Mouse (Mus musculus) olfactory bulb, adult 2 months (tissue): ENCODE results near the gene Tk2. TPM values are rescaled to one million over a fixed set of nuclear protein-coding genes. Genes with fewer than 3 reads are reported as not detected.
"Not testable (repeated sequence)": the region's sequence is repeated elsewhere in the genome, so short reads cannot be mapped to it uniquely, and the experiment has no call there.

Source experiments
- H3K27ac ChIP-seq: fragments of 200-500 bp; 2 replicates; pipeline ENCODE4 v1.5.1; 2012; ENCODE audit warnings: low read depth, low read length; ENCODE audit not compliant: insufficient read depth
- H3K4me1 ChIP-seq: fragments of 200-500 bp; 2 replicates; pipeline ENCODE4 v1.6.1; 2012; ENCODE audit warnings: low read length; ENCODE audit not compliant: control insufficient read depth, insufficient read depth
- H3K4me3 ChIP-seq: fragments of 200-500 bp; 2 replicates; pipeline ENCODE4 v1.5.1; 2012; ENCODE audit warnings: mild to moderate bottlenecking, low read depth, low read length, moderate library complexity; ENCODE audit not compliant: insufficient read depth
- CTCF ChIP-seq: fragments of 200-500 bp; IDR thresholded peaks from 2 replicates; pipeline ENCODE4 v1.5.1; 2012; ENCODE audit warnings: low read depth, mild to moderate bottlenecking, low read length, moderate library complexity; ENCODE audit not compliant: insufficient read depth
- POLR2A ChIP-seq: fragments of 200-500 bp; IDR thresholded peaks from 2 replicates; pipeline ENCODE4 v1.6.1; 2012; ENCODE audit warnings: mild to moderate bottlenecking, low read depth, low read length, moderate library complexity; ENCODE audit not compliant: insufficient read depth
- WGBS: fragments of 180-500 bp; shearing (Covaris S2); methylation state at CpG from one replicate; pipeline ENCODE4 v1.1.7; 2018; 5-methylcytosine and 5-hydroxymethylcytosine counted together
- polyA plus RNA-seq: library from polyadenylated mRNA; stranded (reverse); fragments of >200 nt; gene quantifications from 2 replicates; pipeline ENCODE4 v1.2.4, GENCODE M21; 2012; ENCODE audit warnings: low replicate concordance; ENCODE audit not compliant: missing spikeins, insufficient read depth, insufficient read length

Tk2 gene
- polyA plus RNA-seq, result not detected in 2 replicates

DNA sequence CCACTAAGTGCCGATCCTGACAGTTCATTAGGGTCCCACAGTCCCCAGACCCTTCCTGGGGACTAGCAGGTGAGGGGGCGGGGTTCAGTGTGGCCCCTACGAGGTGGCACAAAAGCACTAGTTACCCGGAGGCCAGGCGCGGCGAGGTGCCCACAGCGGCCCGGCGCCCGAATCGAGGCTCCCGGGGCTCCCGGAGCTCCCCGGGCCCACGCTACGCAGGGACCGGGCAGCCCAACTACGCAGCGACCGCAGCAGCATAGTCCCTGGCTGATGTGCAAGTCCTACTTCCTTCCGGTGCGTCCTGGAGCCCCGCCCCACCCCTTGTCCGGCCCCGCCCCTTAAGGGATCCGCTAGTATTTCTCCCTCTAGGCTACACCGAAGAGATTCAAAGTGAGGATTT, at the start of gene Tk2:
TSS of gene Tk2 (minus strand) at position 283 of the 400 bp plus-strand sequence.
- H3K27ac ChIP-seq, result no peak within 1 kb of the TSS
- under 1% methylated on average over 28 of the region's 28 CpGs for WGBS
- TF ChIP-seq CTCF, result no peak
- TF ChIP-seq POLR2A, result peak; percentile 59; the same call in 1 of the 2 replicates

DNA sequence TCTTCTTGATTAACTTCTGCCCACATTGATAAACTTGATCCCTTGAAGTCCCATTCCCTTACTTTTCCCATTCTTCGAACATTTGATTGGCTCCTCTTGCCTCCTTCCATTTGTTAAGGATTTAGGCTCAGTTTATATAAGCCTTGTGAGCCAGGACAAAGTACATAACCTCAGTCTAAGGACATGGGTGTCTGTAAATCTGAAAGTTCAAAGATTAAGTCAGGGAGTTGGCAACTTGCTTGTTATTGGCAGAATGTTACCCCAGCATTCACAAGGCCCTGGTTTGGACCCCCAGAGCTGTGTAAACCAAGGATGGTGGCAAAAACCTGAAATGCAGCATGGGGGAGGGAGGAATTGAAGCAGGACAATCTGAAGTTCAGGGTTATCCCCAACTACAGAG, 46.0 kb upstream of the Tk2 start:
- WGBS, result 86% methylated on average over 1 of the region's 1 CpGs
- H3K4me3 ChIP-seq, result no peak overlapping the region
- no peak overlapping the region for H3K27ac ChIP-seq
- H3K4me1 ChIP-seq, result no peaks in the 10 kb centered on the region
- TF ChIP-seq POLR2A, result no peak

More for the DNA sequence above, at the start of gene Tk2:
- peak within 1 kb of the TSS; percentile 83 for H3K4me3 ChIP-seq
- H3K4me1 ChIP-seq, result peaks cover 14% of the 10 kb centered on the region

DNA sequence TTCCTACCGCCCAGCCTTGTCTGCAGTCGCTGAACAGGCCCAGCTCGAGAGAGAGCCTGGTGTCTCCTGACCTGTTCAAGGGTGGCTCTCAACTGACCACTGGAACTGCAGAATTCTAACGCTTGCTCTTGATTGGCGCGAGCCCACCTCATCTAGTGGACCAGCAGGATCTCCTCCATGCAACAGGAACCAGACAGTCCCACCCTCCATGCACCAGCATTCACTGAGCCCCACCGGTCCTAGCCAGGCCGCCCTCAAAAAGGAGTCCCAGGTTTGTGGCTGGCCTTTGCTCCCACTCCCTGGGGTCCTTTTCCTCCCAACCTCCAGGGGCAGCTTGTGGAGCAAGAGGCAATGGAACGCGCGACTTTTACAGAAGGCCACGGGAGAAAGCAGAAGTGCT, 44.7 kb upstream of the Tk2 start, which contains the start of gene Cmtm2a:
TSS of gene Cmtm2a (minus strand) at position 101 of the 400 bp plus-strand sequence.
- H3K27ac ChIP-seq, H3K4me3 ChIP-seq, H3K4me1 ChIP-seq: not testable (repeated sequence)
- 92% methylated on average over 12 of the region's 12 CpGs for WGBS

DNA sequence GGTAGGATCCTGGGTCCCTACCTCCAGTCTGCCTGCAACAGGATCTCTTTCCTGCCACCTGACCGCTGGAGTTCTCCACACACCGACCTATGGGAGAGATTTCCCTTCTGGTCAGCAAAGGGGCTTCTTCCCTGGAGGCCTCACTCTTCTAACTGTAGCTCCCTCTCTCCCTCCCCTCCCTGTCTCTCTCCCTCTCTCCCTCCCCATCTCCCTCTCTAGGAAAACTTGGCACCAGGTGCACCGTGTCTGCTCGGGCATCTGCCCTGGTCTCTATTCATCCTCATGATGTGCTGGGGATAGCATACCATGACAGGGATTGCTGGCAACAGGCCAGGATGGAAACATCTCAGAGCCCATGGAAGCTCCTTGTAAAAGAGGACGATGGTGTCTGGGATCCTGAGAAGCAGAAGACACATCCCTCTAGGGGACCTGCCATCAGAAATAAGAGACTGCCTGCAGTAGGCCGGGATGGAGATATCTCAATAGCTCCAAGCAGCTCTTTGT, 20.6 kb upstream of the Tk2 start:
- Histone ChIP-seq H3K27ac (no peak overlapping the region), H3K4me3 (no peak overlapping the region), H3K4me1 (no peaks in the 10 kb centered on the region)
- TF ChIP-seq CTCF, result no peak
- WGBS, result 81% methylated on average over 6 of the region's 6 CpGs

DNA sequence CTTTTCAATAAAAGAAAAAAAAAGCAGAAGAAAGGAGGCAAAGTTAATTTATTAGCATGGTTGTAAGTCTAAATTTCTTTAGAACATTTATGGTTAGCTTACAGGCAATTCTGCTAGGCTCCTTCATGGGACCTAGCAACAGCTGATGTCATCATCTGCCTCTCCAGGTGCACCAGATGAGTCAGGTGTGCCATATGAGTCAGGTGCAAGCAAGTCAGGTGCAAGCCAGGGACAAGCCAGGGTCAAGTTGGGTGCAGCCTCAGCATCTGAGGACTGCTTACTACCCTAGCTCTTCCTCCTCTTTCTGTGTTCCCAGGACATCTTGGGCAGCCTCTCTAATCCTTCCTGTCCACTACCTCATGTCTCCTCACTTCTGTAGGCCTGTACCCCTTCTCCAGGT, 20.0 kb upstream of the Tk2 start:
- TF ChIP-seq POLR2A (no peak), CTCF (no peak)
- Histone ChIP-seq H3K4me1 (no peaks in the 10 kb centered on the region), H3K27ac (no peak overlapping the region), H3K4me3 (no peak overlapping the region)

DNA sequence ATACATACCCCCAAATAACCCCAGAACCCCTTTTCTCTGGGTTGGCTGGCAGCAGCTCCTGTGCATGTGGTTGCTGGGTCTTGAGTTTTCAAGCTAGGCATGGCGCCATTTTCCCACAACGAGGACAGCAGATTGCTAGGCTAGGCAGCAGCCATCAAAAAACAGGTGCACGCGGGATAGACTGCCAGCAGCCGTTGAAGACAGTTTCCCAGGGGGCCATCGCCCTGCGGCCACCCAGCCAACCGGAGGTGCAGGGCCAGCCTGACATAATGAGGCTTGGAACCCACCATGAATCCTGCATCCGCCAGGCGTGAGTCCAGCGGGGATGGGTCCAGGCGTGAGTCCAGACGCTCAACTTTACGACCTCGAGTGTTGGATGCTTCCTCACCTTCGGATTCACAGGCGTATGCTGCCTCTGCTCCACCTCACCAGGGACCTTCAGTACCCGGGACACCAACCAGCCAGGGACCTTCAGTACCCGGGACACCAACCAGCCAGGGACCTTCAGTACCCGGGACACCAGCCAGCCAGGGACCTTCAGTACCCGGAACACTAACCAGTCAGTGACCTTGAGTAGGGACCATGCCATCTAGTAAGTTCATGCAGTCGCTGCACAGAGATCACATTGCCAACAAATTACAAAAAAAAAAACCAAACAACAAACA, 16.0 kb upstream of the Tk2 start:
- not testable (repeated sequence) for H3K4me3 ChIP-seq, H3K27ac ChIP-seq, H3K4me1 ChIP-seq
- WGBS, result 97% methylated on average over 22 of the region's 22 CpGs

DNA sequence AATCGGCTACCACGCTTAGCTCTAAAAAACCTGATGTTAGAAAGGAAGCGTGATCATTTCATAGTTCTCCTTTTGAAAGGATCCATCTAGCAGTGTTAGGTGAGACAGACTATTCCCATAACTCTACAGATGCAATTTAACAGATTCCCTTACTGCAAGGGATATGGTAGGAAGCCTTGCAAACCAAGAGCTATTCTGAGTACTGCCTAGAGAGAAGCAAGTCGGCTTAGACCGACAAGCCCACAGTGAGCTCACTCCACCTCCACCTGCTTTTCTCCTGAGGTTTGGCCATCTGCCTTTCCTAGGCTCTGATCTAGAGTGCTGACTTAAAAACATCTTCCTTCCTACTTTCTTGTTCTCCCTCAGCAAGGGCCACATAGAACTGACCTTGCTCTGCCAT, 13.4 kb upstream of the Tk2 start:
- not testable (repeated sequence) for H3K4me1 ChIP-seq, H3K27ac ChIP-seq, H3K4me3 ChIP-seq
- 83% methylated on average over 5 of the region's 5 CpGs for WGBS

DNA sequence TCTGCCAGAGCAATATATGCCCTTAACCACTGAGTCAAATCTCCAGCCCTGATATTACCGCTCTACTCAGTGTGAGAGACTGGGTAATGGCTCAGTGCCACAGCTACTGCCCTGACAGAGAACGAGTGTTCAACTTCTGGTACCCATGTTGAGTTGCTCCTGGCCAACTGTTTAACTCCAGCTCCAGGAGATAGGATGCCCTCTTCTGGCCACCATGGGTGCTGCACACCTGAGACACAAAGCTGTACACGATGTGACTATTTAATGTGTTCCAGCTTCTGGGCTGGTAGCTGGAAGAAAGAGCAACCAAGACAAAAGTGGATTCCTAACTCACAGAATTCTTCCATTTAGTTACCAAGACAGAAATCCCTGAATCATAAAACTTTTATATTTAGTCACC, 4.7 kb upstream of the Tk2 start:
- TF ChIP-seq CTCF (no peak), POLR2A (no peak)

DNA sequence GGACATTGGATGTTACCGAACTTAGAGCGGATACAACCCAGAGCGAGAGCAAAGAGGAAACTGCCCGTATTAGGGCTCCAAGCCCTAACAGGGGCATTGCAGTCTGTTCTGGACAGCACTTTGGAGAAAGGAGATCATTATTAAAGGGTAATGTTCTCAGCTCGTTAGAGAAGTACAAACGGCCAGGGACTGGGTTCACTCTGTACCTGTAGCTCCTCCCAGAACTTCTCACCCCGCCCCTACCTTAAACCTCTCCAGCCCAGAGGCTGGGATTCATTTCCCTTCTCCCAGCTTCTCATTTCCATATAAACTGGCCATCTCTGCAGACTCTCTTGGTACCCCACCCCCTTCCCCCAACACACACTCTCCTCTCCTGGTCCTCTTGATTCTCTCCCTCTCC, 3.1 kb upstream of the Tk2 start:
- Histone ChIP-seq H3K4me1 (peaks cover 14% of the 10 kb centered on the region), H3K4me3 (no peak overlapping the region), H3K27ac (no peak overlapping the region)
- no peak for TF ChIP-seq CTCF
- TF ChIP-seq POLR2A, result no peak
- under 1% methylated on average over 7 of the region's 7 CpGs for WGBS

More for the DNA sequence above, 4.7 kb upstream of the Tk2 start:
- WGBS, result 84% methylated on average over 3 of the region's 3 CpGs
- Histone ChIP-seq H3K4me3 (no peak overlapping the region), H3K4me1 (peaks cover 2% of the 10 kb centered on the region; the same call in 1 of the 2 replicates), H3K27ac (no peak overlapping the region)

DNA sequence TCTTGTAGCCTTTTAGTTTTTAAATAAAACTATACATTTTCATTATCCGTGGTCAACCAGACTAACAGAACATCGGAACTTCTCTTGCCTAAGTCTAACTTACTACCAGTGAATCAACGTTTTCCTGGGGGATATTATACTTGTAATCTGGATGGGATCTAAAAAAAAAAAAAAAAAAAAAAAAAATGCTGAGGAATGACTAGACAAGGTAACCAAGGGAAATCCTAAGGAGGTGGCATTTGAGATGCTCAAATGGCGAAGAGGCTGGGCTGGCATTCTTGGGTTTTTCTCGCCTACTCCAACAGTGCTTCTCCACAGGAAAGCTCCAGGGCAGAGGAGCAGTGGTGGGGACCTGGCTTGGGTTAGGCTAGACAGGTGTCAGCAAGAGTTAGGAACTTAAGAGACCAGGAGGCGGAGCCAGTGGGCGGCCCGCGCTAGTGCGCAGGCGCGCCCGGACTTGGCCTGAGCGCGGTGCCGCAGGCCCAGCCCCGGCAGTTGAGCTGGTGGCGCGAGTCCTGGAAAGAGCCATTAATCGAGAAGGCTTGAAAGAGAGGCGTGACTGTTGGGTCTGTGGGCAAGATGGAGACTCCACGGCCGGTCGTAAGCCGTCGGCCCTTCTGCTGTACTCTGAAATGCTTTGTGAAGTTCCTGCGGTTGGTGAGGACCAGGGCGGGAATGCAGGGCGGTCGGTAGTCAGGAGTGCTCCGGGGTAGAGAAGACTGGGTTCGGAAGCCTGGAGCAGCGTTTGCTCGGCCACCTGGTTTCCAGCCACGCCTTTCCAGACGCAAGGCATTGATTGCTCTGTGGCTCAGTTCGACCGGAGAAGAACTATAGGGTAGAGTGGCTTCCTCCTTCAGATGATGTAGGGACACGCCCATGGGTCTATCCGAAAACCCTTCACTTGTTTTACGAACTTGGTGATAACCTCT, 2.3 kb upstream of the Tk2 start, which contains the start of gene Cklf:
TSS of gene Cklf (plus strand) at position 423 of the 929 bp plus-strand sequence.
- peak within 1 kb of the TSS; percentile 58 for H3K4me3 ChIP-seq
- H3K4me1 ChIP-seq, result peaks cover 14% of the 10 kb centered on the region
- peak; percentile 30; the same call in 1 of the 2 replicates for TF ChIP-seq POLR2A
- TF ChIP-seq CTCF, result no peak
- WGBS, result 5% methylated on average over 41 of the region's 41 CpGs
- H3K27ac ChIP-seq, result no peak within 1 kb of the TSS
